Mouse (Mus musculus) erythroblast, embryonic 14.5 days (primary cell): ENCODE data around the gene Cfap61.

Experiments used
- GATA1 ChIP-seq: IDR thresholded peaks from 2 replicates; pipeline ENCODE4 v1.6.1; 2012; ENCODE audit warnings: low read length, inconsistent platforms, mixed read lengths
- TAL1 ChIP-seq: IDR thresholded peaks from 3 replicates; pipeline ENCODE4 v1.6.1; 2012; ENCODE audit warnings: low read length, inconsistent platforms, mixed read lengths

DNA sequence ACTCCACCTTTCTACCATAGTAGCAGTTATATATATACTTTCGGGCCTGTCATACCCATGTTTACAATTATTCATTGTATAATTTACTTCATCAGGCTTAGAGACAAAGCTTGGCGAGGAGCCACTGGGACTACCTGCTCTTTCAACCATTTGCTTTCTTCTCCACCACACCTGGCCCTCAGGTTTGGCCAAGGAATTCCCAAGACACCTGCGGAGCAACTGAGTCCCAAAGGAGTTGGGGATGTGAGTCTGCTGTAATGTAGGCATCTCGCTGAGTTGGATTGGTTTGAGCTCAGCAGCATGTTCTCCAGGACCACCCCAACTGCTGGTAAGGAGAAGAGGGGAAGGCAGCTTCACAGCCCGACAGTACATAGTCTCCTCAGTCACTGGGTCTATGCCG, 32.7 kb upstream of the Cfap61 start, which contains the start of gene Naa20:
- TF ChIP-seq TAL1, result no peak
- TF ChIP-seq GATA1, result no peak
